Mouse (Mus musculus) forebrain, embryonic 12.5 days (tissue): Measurements from ENCODE around the gene Il15ra. TPM values are rescaled to one million over a fixed set of nuclear protein-coding genes. Genes with fewer than 3 reads are reported as not detected.
A peak's percentile ranks its signal among the peaks of the same experiment; 100 is the strongest.

Source experiments
- ATAC-seq: fragments of 200-750 bp; cut with Nextera tagmentation; 2 replicates; pipeline ENCODE4 v1.8.0; 2017; ENCODE audit warnings: moderate TSS enrichment; ENCODE audit not compliant: low FRiP score
- H3K27ac ChIP-seq: fragments of 300-500 bp; sonication (generic); 2 replicates; pipeline ENCODE4 v1.5.1; 2016; ENCODE audit warnings: mild to moderate bottlenecking
- H3K27me3 ChIP-seq: fragments of 300-500 bp; sonication (generic); 2 replicates; pipeline ENCODE4 v1.6.1; 2016; ENCODE audit warnings: mild to moderate bottlenecking
- H3K36me3 ChIP-seq: fragments of 300-500 bp; sonication (generic); replicated peaks from 2 replicates; pipeline ENCODE4 v1.6.1; 2016; ENCODE audit warnings: mild to moderate bottlenecking
- H3K4me1 ChIP-seq: fragments of 300-500 bp; sonication (generic); 2 replicates; pipeline ENCODE4 v1.6.1; 2016
- H3K4me2 ChIP-seq: fragments of 300-500 bp; sonication (generic); 2 replicates; pipeline ENCODE4 v1.6.1; 2016; ENCODE audit warnings: mild to moderate bottlenecking, moderate library complexity
- H3K4me3 ChIP-seq: fragments of 300-500 bp; sonication (generic); replicated peaks from 2 replicates; pipeline ENCODE4 v1.5.1; 2016; ENCODE audit warnings: mild to moderate bottlenecking
- H3K9ac ChIP-seq: fragments of 300-500 bp; sonication (generic); 2 replicates; pipeline ENCODE4 v1.6.1; 2016; ENCODE audit warnings: mild to moderate bottlenecking
- H3K9me3 ChIP-seq: fragments of 300-500 bp; sonication (generic); 2 replicates; pipeline ENCODE4 v1.6.1; 2016
- WGBS: fragments of 180-500 bp; shearing (Covaris S2); methylation state at CpG from one replicate; pipeline ENCODE4 v1.1.7; 2016; 5-methylcytosine and 5-hydroxymethylcytosine counted together
- polyA plus RNA-seq: library from polyadenylated mRNA; unstranded; fragments of >200 nt; fragmentation: Nextera tagmentation; extraction: Ambion mirVana; gene quantifications from 2 replicates; pipeline ENCODE4 v1.2.1, GENCODE M21; 2016

Gene Il15ra
- polyA plus RNA-seq, result 0.50 TPM in 1 of 2 replicates, not detected in the other

DNA sequence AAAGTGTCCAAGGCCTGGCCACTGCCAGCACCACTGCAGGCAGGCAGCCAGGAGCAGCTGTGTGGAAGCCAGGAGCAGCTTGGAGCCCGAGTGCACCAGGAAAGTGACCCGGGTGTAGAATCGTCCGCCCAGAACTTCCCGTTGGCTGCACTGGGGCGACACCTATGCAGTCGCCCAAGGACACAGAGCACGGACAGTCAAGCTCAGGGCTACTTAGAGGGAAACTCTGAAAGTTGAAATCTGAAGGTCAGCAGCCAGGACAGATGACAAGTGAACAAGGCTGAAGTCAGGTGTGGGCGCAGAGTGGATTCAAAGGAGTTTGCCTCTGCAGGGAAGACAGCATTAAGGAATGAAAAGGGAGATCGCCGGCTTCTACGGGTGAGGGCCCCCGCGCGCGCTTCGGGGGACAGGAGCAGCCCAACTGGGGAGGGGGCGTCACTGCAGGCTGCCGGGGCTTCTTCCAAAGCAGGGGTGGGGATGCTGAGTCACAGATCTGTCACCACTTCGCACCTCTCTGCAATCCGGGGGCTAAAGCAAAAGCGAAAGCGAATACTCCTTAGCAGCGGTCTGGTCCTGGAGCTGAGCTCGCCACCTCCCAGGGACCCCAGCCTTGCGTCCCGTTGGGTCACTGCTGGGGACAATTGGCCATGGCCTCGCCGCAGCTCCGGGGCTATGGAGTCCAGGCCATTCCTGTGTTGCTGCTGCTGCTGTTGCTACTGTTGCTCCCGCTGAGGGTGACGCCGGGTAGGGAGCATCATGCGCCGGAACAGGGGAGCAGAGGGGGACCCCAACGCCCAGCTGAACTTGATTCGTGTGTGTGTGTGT lies at the start of gene Il15ra:
Gene Il15ra (plus strand): TSS at position 90 of the 825 bp plus-strand sequence.
- Histone ChIP-seq H3K36me3 (no peaks in the 10 kb centered on the region), H3K4me3 (peak within 1 kb of the TSS; percentile 57), H3K4me2 (peak within 1 kb of the TSS; percentile 98), H3K9me3 (no peaks in the 10 kb centered on the region), H3K4me1 (peaks cover 13% of the 10 kb centered on the region), H3K27ac (no peak within 1 kb of the TSS), H3K9ac (peak within 1 kb of the TSS; percentile 63), H3K27me3 (peaks cover 47% of the 10 kb centered on the region)
- under 1% methylated on average over 36 of the region's 37 CpGs for WGBS
- ATAC-seq, result peak; percentile 75

DNA sequence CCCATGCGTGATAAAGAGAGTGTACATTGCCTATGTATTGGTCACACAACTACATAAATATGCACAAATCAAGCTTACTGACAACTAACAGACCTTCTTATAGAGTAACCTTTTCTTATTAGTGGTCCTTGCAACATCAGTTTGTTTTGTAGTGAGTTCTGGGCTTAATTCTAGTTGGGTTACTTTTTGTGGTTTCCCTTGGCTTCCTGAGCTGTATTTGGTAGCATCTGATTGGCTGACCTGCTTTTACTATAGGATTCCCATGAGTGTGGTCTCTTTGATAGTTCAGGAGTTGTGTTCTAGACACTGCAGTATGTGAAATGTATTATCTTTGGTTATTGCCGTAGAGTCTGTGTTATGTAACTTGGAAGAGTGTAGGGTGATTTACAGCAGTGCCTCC lies 47.5 kb upstream of the Il15ra start:
- Histone ChIP-seq H3K9me3 (no peaks in the 10 kb centered on the region), H3K27me3 (no peaks in the 10 kb centered on the region), H3K27ac (no peak overlapping the region), H3K4me3 (no peak overlapping the region), H3K9ac (no peak overlapping the region), H3K4me2 (no peak overlapping the region), H3K4me1 (no peaks in the 10 kb centered on the region), H3K36me3 (no peaks in the 10 kb centered on the region)
- no peak for ATAC-seq
- 95% methylated on average over 2 of the region's 2 CpGs for WGBS

DNA sequence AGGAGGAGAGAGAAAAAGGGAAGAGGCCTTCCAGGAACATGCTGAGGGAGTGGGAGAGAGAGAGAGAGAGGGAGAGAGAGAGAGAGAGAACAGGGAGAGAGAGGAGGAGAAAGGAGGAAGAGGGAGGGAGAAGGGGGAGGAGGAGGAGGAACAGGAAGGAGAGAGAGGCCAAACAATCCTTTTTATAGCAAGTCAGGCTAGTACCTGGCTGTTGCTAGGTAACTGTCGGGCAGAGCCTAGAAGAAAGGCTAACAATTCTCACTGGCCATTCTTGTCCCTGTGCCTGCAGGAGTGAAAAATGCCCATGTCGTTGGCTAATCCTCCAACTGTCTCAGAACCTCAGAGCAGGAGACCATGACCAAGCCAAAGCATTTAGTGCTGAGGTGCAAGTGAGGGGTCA lies 45.8 kb upstream of the Il15ra start:
- Histone ChIP-seq H3K4me2 (no peak overlapping the region), H3K4me1 (no peaks in the 10 kb centered on the region), H3K36me3 (no peaks in the 10 kb centered on the region), H3K9ac (no peak overlapping the region), H3K27ac (no peak overlapping the region), H3K27me3 (no peaks in the 10 kb centered on the region), H3K4me3 (no peak overlapping the region), H3K9me3 (no peaks in the 10 kb centered on the region)
- ATAC-seq, result no peak
- 31% methylated on average over 2 of the region's 2 CpGs for WGBS

DNA sequence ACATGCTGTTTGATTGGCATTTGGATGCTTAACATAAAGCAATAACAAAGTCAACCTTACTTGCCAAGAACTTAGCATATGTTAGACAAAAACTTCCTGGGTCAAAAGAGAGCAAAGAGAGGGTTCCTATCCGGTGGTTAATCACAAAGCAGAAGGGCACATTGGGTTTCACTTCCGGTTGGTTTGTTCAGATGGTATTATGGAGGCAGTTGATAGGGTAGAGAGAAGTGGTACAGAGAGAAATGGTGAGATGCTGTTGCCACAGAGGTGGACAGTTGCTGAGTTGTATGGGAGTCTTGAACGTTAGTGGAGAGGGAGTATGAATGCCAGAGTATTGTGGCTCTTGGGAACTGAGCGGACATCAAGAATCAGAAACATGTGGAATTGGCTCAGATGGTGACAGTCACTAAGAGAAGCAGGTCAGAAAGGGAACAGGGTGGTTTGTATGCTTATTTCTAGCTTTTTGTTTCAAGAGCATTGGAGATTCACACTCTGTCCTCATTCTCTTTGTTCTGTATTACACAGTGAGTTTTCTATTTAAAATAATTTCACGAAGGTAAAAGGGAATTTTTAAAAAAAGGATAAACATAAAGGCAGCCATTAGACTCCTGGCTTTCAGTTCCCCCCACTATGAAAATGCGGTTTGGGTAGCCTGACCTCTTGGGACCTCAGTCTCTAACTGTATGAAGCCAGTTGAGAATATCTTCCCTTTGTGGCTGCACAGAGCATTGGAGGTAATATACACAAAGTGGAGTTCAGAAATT lies 42.8 kb upstream of the Il15ra start:
- H3K4me3 ChIP-seq, result no peak overlapping the region
- H3K4me2 ChIP-seq, result no peak overlapping the region
- no peak for ATAC-seq
- no peaks in the 10 kb centered on the region for H3K36me3 ChIP-seq
- H3K4me1 ChIP-seq, result no peaks in the 10 kb centered on the region
- 89% methylated on average over 6 of the region's 6 CpGs for WGBS
- H3K27me3 ChIP-seq, result no peaks in the 10 kb centered on the region
- H3K27ac ChIP-seq, result no peak overlapping the region
- H3K9ac ChIP-seq, result no peak overlapping the region
- H3K9me3 ChIP-seq, result no peaks in the 10 kb centered on the region

DNA sequence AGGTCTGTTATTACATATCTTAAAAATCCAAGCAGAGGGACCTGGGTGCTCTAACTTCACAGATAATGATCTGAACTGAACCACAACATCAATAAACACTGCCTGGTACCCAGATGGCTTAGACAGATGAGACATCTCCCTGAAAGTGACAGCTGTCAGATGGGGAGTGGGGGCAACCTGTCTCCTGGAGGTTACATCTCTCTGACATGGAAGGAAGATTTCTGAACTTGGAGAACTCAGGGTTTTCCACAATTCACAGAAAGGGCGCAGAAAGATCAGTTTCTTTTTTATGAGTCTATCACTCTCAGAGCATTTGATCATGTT lies 42.2 kb upstream of the Il15ra start:
- Histone ChIP-seq H3K27me3 (no peaks in the 10 kb centered on the region), H3K9ac (no peak overlapping the region), H3K4me3 (no peak overlapping the region), H3K36me3 (no peaks in the 10 kb centered on the region), H3K4me1 (no peaks in the 10 kb centered on the region), H3K4me2 (no peak overlapping the region), H3K27ac (no peak overlapping the region), H3K9me3 (no peaks in the 10 kb centered on the region)
- WGBS, result 96% methylated on average over 1 of the region's 1 CpGs
- ATAC-seq, result no peak

DNA sequence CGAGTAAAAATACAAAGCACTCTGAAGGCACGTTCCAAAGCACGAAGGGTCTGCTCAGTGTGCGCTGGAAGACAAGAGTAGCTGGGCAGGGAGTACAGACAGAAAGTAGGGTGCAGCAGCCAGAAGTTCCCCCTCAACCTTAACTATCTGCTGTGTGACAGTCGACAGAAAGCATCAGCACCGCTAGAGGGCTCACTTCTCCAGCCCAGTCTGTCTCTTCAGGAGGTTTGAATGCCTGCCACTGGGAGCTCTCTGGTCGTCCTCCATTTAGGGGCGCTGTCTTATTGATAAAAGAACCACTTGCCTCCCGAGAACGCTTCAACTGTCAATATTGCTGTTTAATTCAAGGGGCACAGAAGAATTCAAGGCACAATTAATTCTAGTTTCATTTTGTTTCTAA lies 41.1 kb upstream of the Il15ra start:
- Histone ChIP-seq H3K4me2 (peak overlapping the region; percentile 36), H3K27me3 (no peaks in the 10 kb centered on the region), H3K9me3 (no peaks in the 10 kb centered on the region), H3K4me1 (no peaks in the 10 kb centered on the region), H3K4me3 (0 out of 2 replicates have a peak overlapping the region, but pooled peaks have one; percentile 8), H3K27ac (no peak overlapping the region), H3K9ac (no peak overlapping the region), H3K36me3 (no peaks in the 10 kb centered on the region)
- peak; percentile 83; the same call in 1 of the 2 replicates for ATAC-seq
- WGBS, result 2% methylated on average over 10 of the region's 10 CpGs

DNA sequence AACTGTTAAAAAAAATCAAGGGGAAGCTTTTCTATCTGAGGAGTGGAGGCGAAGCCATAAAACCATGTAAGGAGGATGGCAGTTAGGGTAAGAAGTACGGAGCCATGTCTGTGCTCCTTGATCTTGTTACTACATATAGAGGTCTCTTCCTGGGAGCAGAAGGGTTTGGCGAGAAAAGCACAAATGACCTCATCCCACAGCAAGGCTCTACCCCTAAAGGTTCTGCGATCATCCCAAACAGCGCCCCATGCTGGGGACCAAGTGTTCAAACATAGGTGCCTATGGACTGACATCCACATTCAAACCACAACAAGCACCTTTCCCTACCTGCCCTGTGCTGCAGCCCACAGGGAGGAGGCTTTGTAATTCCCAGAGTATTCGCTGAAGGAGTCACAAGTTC lies 40.7 kb upstream of the Il15ra start:
- no peak overlapping the region for H3K27ac ChIP-seq
- H3K27me3 ChIP-seq, result no peaks in the 10 kb centered on the region
- no peak; the same call in 1 of the 2 replicates for ATAC-seq
- 48% methylated on average over 6 of the region's 6 CpGs for WGBS
- no peak overlapping the region for H3K9ac ChIP-seq
- H3K4me1 ChIP-seq, result no peaks in the 10 kb centered on the region
- H3K4me3 ChIP-seq, result 0 out of 2 replicates have a peak overlapping the region, but pooled peaks have one; percentile 8
- no peaks in the 10 kb centered on the region for H3K36me3 ChIP-seq
- no peaks in the 10 kb centered on the region for H3K9me3 ChIP-seq
- peak overlapping the region; percentile 36 for H3K4me2 ChIP-seq

DNA sequence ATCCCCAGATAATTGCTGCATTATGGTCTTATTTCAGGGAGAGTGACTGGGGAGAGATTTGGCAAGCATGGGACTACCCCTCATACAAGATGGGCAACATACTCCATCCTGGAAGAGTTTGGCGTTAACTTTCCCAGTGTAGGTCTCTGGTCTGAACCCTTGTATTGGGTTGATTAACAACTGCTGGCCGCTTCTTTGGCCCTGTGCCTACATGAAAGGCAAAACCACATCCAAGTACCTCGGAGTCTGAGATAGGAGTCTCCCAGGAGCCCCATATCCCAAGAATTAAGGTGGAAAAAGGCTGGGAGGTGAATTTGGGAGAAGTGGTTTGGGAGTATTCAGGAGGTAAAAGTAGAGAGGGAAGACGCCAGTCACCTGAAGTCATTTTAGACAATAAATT lies 40.3 kb upstream of the Il15ra start:
- H3K4me2 ChIP-seq, result no peak overlapping the region
- 92% methylated on average over 4 of the region's 4 CpGs for WGBS
- no peaks in the 10 kb centered on the region for H3K36me3 ChIP-seq
- no peak overlapping the region for H3K4me3 ChIP-seq
- no peak overlapping the region for H3K27ac ChIP-seq
- H3K4me1 ChIP-seq, result no peaks in the 10 kb centered on the region
- ATAC-seq, result no peak
- no peaks in the 10 kb centered on the region for H3K27me3 ChIP-seq
- H3K9me3 ChIP-seq, result no peaks in the 10 kb centered on the region
- H3K9ac ChIP-seq, result no peak overlapping the region

DNA sequence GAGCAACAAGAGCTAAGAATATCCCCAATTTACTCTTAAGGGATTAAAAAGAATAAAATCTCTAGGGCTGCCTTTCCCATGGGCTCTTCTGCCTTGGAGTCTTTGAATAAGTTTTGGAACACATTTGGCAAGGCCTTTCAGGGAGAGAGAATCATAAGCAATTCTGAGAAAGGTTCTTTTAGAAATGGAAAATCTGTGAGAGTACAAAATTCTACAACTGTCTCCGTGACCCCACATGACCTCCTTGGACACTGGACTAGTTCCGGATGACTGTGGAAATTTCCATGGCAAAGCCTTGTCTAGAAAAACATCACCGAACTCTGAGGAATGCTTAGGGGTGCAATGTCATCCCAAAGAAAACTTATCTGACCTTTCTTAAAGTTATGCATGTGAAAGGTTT lies 39.8 kb upstream of the Il15ra start:
- Histone ChIP-seq H3K27me3 (no peaks in the 10 kb centered on the region), H3K27ac (no peak overlapping the region), H3K36me3 (no peaks in the 10 kb centered on the region), H3K4me3 (no peak overlapping the region), H3K4me2 (no peak overlapping the region), H3K9me3 (no peaks in the 10 kb centered on the region), H3K4me1 (no peaks in the 10 kb centered on the region), H3K9ac (no peak overlapping the region)
- WGBS, result 92% methylated on average over 3 of the region's 3 CpGs
- no peak for ATAC-seq

DNA sequence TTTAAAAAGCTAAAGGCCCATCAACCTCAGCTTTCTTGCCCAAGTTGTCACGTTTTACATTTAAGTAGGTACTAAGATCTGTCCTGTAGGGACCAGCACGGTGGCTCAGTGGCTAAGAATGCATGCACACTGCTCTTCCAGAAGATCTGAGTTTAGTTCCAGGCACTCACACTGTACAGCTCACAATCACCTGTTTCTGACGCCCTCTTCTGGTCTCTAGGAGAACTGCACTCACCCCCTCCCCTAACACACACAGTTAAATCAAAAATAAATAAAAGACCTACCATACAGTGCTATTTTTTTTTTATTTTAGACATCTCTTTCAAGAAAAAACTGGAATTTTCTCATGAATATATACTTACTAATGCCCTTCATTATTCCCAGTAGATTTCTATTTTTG lies 32.9 kb upstream of the Il15ra start:
- 28% methylated on average over 3 of the region's 3 CpGs for WGBS
- Histone ChIP-seq H3K4me3 (no peak overlapping the region), H3K4me1 (no peaks in the 10 kb centered on the region), H3K9me3 (no peaks in the 10 kb centered on the region), H3K27me3 (no peaks in the 10 kb centered on the region), H3K4me2 (no peak overlapping the region), H3K27ac (no peak overlapping the region), H3K36me3 (no peaks in the 10 kb centered on the region), H3K9ac (no peak overlapping the region)
- ATAC-seq, result no peak

DNA sequence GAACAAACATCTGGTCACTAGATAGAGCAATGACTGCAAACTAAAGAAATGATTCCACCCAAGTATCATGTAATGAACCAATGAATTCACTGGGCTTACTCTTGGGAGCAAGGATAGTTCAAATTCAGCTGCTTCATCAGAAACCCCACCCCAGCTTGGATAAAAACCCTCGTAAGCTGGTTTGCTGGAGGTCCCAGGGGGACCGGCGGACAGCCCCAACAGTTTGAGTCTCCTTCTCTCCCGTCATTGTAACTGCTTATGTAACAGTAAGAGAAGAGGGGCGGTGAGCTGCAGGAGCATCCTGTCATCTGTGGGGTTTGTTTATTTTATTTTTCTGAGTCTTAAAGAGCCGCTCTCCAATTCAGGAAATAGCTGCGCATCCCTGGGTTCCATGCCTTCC lies 25.5 kb upstream of the Il15ra start:
- no peaks in the 10 kb centered on the region for H3K9me3 ChIP-seq
- no peak overlapping the region for H3K4me3 ChIP-seq
- no peaks in the 10 kb centered on the region for H3K36me3 ChIP-seq
- H3K9ac ChIP-seq, result no peak overlapping the region
- H3K4me1 ChIP-seq, result no peaks in the 10 kb centered on the region
- no peak overlapping the region for H3K4me2 ChIP-seq
- 87% methylated on average over 7 of the region's 7 CpGs for WGBS
- ATAC-seq, result no peak
- no peaks in the 10 kb centered on the region for H3K27me3 ChIP-seq
- H3K27ac ChIP-seq, result no peak overlapping the region

DNA sequence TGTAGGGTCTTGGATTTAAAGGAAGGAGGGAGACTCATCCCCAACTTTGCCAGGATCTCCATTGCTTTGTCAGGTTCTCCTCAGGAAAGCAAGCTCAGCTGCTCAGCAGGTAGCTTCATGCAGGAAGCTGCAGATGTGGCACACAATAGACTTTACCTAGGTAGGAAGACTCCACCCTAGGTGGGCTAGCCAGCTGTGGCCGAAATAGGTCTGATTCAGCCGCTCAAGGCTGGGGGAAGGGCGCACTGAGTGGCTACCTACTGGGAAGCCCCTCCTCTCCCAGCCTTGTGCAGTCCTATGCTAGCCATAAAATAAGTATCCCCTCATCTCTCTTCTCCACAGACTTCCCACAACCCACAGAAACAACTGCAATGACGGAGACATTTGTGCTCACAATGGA lies 22.4 kb upstream of the Il15ra start:
- H3K9ac ChIP-seq, result no peak overlapping the region
- H3K27ac ChIP-seq, result no peak overlapping the region
- H3K4me2 ChIP-seq, result no peak overlapping the region
- no peaks in the 10 kb centered on the region for H3K36me3 ChIP-seq
- no peak overlapping the region for H3K4me3 ChIP-seq
- WGBS, result 58% methylated on average over 4 of the region's 4 CpGs
- H3K9me3 ChIP-seq, result no peaks in the 10 kb centered on the region
- no peaks in the 10 kb centered on the region for H3K4me1 ChIP-seq
- no peaks in the 10 kb centered on the region for H3K27me3 ChIP-seq
- ATAC-seq, result no peak

DNA sequence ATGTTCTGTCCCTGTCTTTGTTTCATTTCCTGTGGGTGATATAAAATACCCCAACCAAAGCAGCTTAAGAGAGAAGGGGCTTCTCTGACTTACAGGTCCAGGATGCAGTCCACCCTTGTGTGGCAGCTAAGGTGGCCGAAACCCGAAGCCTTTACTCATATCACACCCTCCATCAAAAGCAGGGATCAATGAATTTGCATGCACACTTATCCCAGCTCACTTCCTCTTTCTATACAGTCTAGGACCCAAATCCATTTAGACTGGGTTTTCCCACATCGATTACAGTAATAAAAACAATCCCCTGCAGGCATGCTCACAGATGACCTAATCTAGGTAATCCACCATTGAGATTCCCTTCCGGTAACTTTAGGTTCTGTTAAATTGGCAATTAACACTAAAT lies 18.6 kb upstream of the Il15ra start:
- no peak overlapping the region for H3K9ac ChIP-seq
- H3K27me3 ChIP-seq, result no peaks in the 10 kb centered on the region
- H3K9me3 ChIP-seq, result no peaks in the 10 kb centered on the region
- H3K4me2 ChIP-seq, result no peak overlapping the region
- ATAC-seq, result no peak
- no peak overlapping the region for H3K4me3 ChIP-seq
- WGBS, result 87% methylated on average over 4 of the region's 4 CpGs
- H3K4me1 ChIP-seq, result no peaks in the 10 kb centered on the region
- H3K36me3 ChIP-seq, result no peaks in the 10 kb centered on the region
- H3K27ac ChIP-seq, result no peak overlapping the region
